Mouse (Mus musculus): ENCODE measurements around the gene Esrrg. TPM values are rescaled to one million over a fixed set of nuclear protein-coding genes. Genes with fewer than 3 reads are reported as not detected.

Gene Esrrg
- polyA plus RNA-seq, 1 experiment from 2014 or later = 1.0 TPM

- 88% methylated on average over 6 of the region's 6 CpGs for WGBS
- no peak overlapping the region for H3K4me3 ChIP-seq (replicated peaks)
- no peak overlapping the region for H3K9ac ChIP-seq
- H3K27ac ChIP-seq (replicated peaks) = no peak overlapping the region
- H3K4me1 ChIP-seq = no peaks in the 10 kb centered on the region
- no peaks in the 10 kb centered on the region for H3K36me3 ChIP-seq
- H3K9me3 ChIP-seq (replicated peaks) = no peaks in the 10 kb centered on the region
- ATAC-seq (ENCODE audit: insufficient number of reproducible peaks, low FRiP score, low TSS enrichment, low read depth) = no peak
- no peak overlapping the region for H3K4me2 ChIP-seq (replicated peaks)
- H3K27me3 ChIP-seq = no peaks in the 10 kb centered on the region
Observed at GRCm38 (mm10) chr1:188125521-188126021, 517.0 kb downstream of the Esrrg start.

GRCm38 (mm10) chr1:188136126-188136525 is 527.5 kb downstream of the Esrrg start:
- Histone ChIP-seq H3K9me3 (replicated peaks) (no peaks in the 10 kb centered on the region), H3K27ac (replicated peaks) (no peak overlapping the region), H3K4me3 (replicated peaks) (no peak overlapping the region), H3K36me3 (no peaks in the 10 kb centered on the region), H3K27me3 (no peaks in the 10 kb centered on the region), H3K4me1 (no peaks in the 10 kb centered on the region), H3K9ac (no peak overlapping the region), H3K4me2 (replicated peaks) (no peak overlapping the region)
- ATAC-seq (ENCODE audit: insufficient number of reproducible peaks, low FRiP score, low TSS enrichment, low read depth) = no peak
- WGBS = 56% methylated on average over 5 of the region's 5 CpGs

GRCm38 (mm10) chr1:188139473-188139872 is 530.9 kb downstream of the Esrrg start:
- Histone ChIP-seq H3K27ac (replicated peaks) (no peak overlapping the region), H3K27me3 (no peaks in the 10 kb centered on the region), H3K36me3 (no peaks in the 10 kb centered on the region), H3K4me3 (replicated peaks) (no peak overlapping the region), H3K4me2 (replicated peaks) (no peak overlapping the region), H3K4me1 (no peaks in the 10 kb centered on the region), H3K9me3 (replicated peaks) (no peaks in the 10 kb centered on the region), H3K9ac (no peak overlapping the region)
- 49% methylated on average over 4 of the region's 4 CpGs for WGBS
- ATAC-seq (ENCODE audit: insufficient number of reproducible peaks, low FRiP score, low TSS enrichment, low read depth) = no peak

- Histone ChIP-seq H3K36me3 (no peaks in the 10 kb centered on the region), H3K27ac (replicated peaks) (no peak overlapping the region), H3K4me1 (no peaks in the 10 kb centered on the region), H3K9ac (no peak overlapping the region), H3K27me3 (no peaks in the 10 kb centered on the region), H3K9me3 (replicated peaks) (no peaks in the 10 kb centered on the region), H3K4me2 (replicated peaks) (no peak overlapping the region), H3K4me3 (replicated peaks) (no peak overlapping the region)
- WGBS = 73% methylated on average over 4 of the region's 4 CpGs
- ATAC-seq (ENCODE audit: insufficient number of reproducible peaks, low FRiP score, low TSS enrichment, low read depth) = no peak
Observed at GRCm38 (mm10) chr1:188140221-188140620, 531.6 kb downstream of the Esrrg start.

- Histone ChIP-seq H3K4me1 (no peaks in the 10 kb centered on the region), H3K27me3 (no peaks in the 10 kb centered on the region), H3K9ac (no peak overlapping the region), H3K4me3 (replicated peaks) (no peak overlapping the region), H3K4me2 (replicated peaks) (no peak overlapping the region), H3K36me3 (no peaks in the 10 kb centered on the region), H3K9me3 (replicated peaks) (no peaks in the 10 kb centered on the region), H3K27ac (replicated peaks) (no peak overlapping the region)
- 74% methylated on average over 12 of the region's 12 CpGs for WGBS
- ATAC-seq (ENCODE audit: insufficient number of reproducible peaks, low FRiP score, low TSS enrichment, low read depth) = no peak
Observed at GRCm38 (mm10) chr1:188147381-188148156, 539.0 kb downstream of the Esrrg start.

GRCm38 (mm10) chr1:188151066-188151465 is 542.5 kb downstream of the Esrrg start:
- no peaks in the 10 kb centered on the region for H3K9me3 ChIP-seq (replicated peaks)
- no peaks in the 10 kb centered on the region for H3K4me1 ChIP-seq
- no peak overlapping the region for H3K27ac ChIP-seq (replicated peaks)
- no peaks in the 10 kb centered on the region for H3K36me3 ChIP-seq
- no peak overlapping the region for H3K9ac ChIP-seq
- ATAC-seq (ENCODE audit: insufficient number of reproducible peaks, low FRiP score, low TSS enrichment, low read depth) = no peak
- WGBS = 80% methylated on average over 8 of the region's 8 CpGs
- H3K27me3 ChIP-seq = no peaks in the 10 kb centered on the region
- no peak overlapping the region for H3K4me2 ChIP-seq (replicated peaks)
- no peak overlapping the region for H3K4me3 ChIP-seq (replicated peaks)

- Histone ChIP-seq H3K27me3 (no peaks in the 10 kb centered on the region), H3K9me3 (replicated peaks) (no peaks in the 10 kb centered on the region), H3K9ac (no peak overlapping the region), H3K4me3 (replicated peaks) (no peak overlapping the region), H3K4me2 (replicated peaks) (no peak overlapping the region), H3K27ac (replicated peaks) (no peak overlapping the region), H3K4me1 (no peaks in the 10 kb centered on the region), H3K36me3 (no peaks in the 10 kb centered on the region)
- ATAC-seq (ENCODE audit: insufficient number of reproducible peaks, low FRiP score, low TSS enrichment, low read depth) = no peak
- WGBS = 91% methylated on average over 2 of the region's 2 CpGs
Observed at GRCm38 (mm10) chr1:188152011-188152410, 543.4 kb downstream of the Esrrg start.

GRCm38 (mm10) chr1:188153665-188154064 is 545.1 kb downstream of the Esrrg start:
- Histone ChIP-seq H3K9me3 (replicated peaks) (no peaks in the 10 kb centered on the region), H3K4me2 (replicated peaks) (no peak overlapping the region), H3K9ac (no peak overlapping the region), H3K4me1 (no peaks in the 10 kb centered on the region), H3K27me3 (no peaks in the 10 kb centered on the region), H3K36me3 (no peaks in the 10 kb centered on the region), H3K27ac (replicated peaks) (no peak overlapping the region), H3K4me3 (replicated peaks) (no peak overlapping the region)
- ATAC-seq (ENCODE audit: insufficient number of reproducible peaks, low FRiP score, low TSS enrichment, low read depth) = no peak
- 51% methylated on average over 2 of the region's 2 CpGs for WGBS

GRCm38 (mm10) chr1:188154466-188155110 is 546.0 kb downstream of the Esrrg start:
- Histone ChIP-seq H3K9ac (no peak overlapping the region), H3K36me3 (no peaks in the 10 kb centered on the region), H3K27me3 (no peaks in the 10 kb centered on the region), H3K9me3 (replicated peaks) (no peaks in the 10 kb centered on the region), H3K27ac (replicated peaks) (no peak overlapping the region), H3K4me1 (no peaks in the 10 kb centered on the region), H3K4me3 (replicated peaks) (no peak overlapping the region), H3K4me2 (replicated peaks) (no peak overlapping the region)
- no peak for ATAC-seq (ENCODE audit: insufficient number of reproducible peaks, low FRiP score, low TSS enrichment, low read depth)
- 79% methylated on average over 14 of the region's 14 CpGs for WGBS

GRCm38 (mm10) chr1:188155135-188155779 is 546.7 kb downstream of the Esrrg start:
- H3K4me1 ChIP-seq = no peaks in the 10 kb centered on the region
- 87% methylated on average over 22 of the region's 22 CpGs for WGBS
- H3K9me3 ChIP-seq (replicated peaks) = no peaks in the 10 kb centered on the region
- H3K9ac ChIP-seq = no peak overlapping the region
- H3K27ac ChIP-seq (replicated peaks) = no peak overlapping the region
- ATAC-seq (ENCODE audit: insufficient number of reproducible peaks, low FRiP score, low TSS enrichment, low read depth) = no peak
- no peak overlapping the region for H3K4me3 ChIP-seq (replicated peaks)
- no peaks in the 10 kb centered on the region for H3K36me3 ChIP-seq
- no peak overlapping the region for H3K4me2 ChIP-seq (replicated peaks)
- H3K27me3 ChIP-seq = no peaks in the 10 kb centered on the region

GRCm38 (mm10) chr1:188156520-188156919 is 547.9 kb downstream of the Esrrg start:
- no peaks in the 10 kb centered on the region for H3K27me3 ChIP-seq
- 94% methylated on average over 5 of the region's 5 CpGs for WGBS

More at GRCm38 (mm10) chr1:188156520-188156919, 547.9 kb downstream of the Esrrg start:
- no peak for ATAC-seq (ENCODE audit: insufficient number of reproducible peaks, low FRiP score, low TSS enrichment, low read depth)
- Histone ChIP-seq H3K27ac (replicated peaks) (no peak overlapping the region), H3K4me2 (replicated peaks) (no peak overlapping the region), H3K4me3 (replicated peaks) (no peak overlapping the region), H3K36me3 (no peaks in the 10 kb centered on the region), H3K9ac (no peak overlapping the region), H3K4me1 (no peaks in the 10 kb centered on the region), H3K9me3 (replicated peaks) (no peaks in the 10 kb centered on the region)

Data from embryonic facial prominence, embryonic 15.5 days (tissue).